Mouse (Mus musculus): Measurements from ENCODE around the gene Vsig2.

Vsig2 gene

DNA sequence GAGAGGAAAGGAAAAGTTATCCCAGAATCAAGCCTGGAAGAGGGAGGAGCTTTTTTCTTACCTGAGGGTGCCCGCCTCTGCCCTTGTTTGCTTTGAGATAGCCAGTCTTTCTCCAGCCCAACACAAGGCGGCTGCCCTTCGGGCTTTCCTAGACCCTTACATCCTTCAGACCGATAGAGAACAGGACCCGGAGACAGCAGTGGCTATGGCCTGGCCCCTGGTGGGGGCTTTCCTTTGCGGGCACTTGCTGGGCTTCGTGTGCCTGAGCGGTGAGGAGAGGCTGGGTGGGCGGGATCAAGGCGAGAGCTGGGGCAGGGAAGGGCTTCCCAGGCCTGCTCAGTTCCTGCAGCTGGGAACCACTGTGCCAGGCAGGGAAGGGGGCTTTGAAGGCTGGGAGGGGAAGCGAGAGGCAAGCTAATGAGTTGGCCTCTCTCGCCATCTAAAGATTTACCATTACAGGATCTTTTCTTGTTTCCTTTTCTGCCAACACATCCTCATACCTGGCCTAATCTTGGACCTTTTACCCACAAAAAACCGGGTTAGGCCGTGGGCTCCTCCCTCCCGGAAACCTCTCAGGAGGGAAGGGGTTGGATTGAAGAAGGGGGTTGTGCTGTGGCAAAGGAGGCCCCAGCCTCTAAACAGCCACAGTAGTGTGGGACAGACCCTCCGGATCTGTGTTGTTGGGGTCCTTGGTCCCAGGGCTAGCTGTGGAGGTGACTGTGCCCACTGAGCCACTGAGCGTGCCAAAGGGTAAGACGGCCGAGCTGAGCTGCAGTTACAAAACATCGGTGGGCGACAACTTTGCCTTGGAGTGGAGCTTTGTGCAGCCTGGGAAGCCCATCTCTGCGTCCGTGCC lies at the start of gene Vsig2:
Gene Vsig2 (plus strand): TSS at position 86 of the 856 bp plus-strand sequence.
- CTCF ChIA-PET, result no interaction called here

DNA sequence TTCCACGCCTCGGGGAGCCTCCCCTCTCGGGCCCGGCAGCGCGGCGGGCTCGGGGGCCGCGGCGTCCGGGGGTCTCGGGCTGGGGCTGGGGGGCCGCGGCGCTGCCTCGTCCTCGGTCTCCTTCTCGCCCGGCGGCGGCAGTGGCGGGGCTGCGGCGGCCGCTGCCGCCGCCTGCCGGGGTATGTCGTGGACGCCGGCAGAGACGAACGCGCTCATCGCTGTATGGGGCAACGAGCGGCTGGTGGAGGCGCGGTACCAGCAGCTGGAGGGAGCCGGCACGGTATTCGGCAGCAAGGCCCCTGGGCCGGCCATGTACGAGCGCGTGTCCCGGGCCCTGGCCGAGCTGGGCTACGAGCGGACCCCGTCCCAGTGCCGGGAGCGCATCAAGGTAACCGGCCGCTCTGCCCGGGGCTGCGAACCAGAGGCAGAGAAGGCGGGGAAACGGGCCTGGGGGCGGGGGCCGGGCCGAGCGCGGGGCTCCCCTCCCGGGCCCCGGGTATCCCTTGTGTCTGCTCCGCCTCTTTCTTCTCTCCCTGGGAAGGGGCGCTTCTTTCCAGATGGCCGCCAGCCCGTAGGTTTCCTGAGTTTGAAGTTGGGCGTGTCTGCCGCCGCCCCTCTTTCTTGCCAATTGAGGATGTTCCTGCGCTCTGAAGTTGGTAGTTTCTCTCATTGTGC lies 49.5 kb upstream of the Vsig2 start:
- CTCF ChIA-PET, result no interaction called here

DNA sequence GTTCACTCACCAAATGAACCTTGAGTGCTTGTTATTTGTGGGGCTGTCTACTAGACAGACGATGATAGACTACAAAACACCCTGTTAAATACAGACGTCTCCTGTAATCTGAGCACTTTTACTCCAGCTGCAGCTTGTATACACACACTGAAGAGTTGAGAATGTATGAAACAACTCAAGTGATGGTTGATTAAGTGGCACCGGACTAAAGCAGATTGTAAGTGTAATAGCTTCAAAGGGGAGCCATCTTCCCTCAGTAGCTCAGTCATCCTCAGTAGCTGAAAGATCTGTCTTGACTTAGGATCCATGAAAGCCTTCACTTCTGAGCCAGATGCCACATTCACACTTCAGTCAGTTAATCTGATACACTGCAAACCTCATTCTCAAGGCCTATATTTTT lies 43.3 kb upstream of the Vsig2 start:
- CTCF ChIA-PET, result no interaction called here

DNA sequence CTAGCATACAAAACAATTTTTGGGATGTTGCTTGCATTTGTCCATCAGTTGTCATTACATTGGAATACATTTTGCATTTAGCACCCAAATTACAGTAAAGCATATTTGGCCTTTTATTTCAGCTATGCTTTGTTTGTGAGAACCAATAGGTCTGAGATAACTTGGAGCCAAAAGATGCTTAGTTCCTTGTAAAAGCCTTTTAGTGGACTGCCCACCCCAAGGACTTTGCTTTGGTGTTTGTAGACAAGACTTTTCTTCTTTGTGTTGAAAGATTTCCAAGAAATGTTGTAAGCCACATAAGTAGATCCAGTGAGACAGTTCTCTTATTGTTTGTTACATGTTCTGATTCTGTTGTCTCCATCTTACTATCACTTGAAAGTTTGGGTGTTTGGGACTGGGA lies 42.7 kb upstream of the Vsig2 start:
- CTCF ChIA-PET, result no interaction called here

DNA sequence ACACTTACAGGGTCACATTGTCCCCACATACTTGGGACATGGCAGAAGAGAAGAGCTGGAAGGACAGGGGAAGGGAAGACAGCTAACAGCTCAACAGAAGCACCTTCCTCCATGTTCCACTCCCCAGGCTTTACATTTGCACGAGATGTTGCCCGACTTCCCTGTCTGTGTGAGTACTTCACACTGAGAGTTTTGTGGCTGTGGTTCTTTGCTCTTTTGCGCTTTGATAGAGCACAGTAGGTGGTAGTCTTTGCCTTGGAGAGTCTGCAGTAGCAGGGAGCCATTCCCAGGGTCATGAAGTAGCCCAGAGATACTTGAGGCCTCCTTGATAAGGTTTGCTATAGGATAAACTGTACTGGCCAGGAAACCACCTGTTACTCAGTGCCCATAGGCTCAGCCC lies 38.9 kb upstream of the Vsig2 start:
- CTCF ChIA-PET, result no interaction called here

DNA sequence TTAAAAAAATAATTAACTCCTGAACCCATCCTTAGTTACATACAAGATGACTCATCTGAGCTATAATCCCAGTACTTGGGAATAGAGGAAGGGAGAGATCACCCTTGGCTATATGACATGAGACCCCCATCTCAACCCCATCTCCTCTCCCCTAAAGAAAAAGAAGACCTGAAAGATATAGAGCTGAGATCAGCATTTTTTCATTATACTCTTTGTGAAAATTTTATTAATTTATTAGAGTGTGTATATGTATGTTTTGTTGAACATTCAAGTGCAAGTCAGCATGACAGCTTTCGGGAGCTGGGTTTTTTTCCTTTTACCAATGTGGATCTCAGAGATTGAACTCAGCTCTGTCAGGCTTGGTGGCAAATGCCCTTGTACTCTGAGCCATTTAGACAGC lies 37.9 kb upstream of the Vsig2 start:
- CTCF ChIA-PET, result no interaction called here

DNA sequence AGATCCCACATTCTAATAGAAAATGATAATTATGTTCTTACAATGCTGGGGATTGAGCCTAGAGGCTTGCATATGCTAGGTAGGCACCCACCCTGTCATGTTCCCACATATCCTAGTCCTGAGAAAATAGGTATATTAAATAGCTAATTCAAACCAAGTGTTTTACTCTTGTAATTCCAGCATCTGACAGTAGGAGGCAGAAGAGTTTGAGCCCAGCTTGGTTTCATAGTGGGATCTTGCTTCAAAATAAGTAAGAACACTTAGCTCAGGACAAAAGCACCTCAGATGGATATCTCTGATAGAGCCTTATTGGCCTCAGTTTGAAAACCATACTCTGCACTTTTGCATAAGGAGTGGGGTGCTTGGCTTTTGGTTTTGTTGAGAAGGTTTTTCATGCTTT lies 34.7 kb upstream of the Vsig2 start:
- CTCF ChIA-PET, result interaction anchor here (0.6 kb wide), 1 partner anchor 246 kb away, joined by 3 read pairs; no protein-coding TSS in a partner anchor

DNA sequence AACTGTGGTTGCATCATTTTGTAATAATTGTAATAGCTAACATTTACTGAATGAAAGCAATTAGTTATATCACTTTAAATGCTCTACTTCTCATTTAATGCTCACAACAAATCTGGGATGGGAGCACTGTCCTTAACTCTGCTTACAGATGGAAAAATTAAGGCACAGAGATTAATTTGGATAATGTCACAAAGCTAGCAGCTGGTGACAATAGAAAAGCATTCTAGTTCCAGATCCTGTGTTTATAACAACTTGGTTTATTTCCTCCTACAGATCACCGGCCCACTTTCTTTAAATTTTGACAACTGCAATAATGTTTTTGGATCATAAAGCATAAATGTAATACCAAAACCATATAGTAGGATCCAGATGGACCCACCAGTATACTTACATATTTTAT lies 33.0 kb upstream of the Vsig2 start:
- CTCF ChIA-PET, result no interaction called here

DNA sequence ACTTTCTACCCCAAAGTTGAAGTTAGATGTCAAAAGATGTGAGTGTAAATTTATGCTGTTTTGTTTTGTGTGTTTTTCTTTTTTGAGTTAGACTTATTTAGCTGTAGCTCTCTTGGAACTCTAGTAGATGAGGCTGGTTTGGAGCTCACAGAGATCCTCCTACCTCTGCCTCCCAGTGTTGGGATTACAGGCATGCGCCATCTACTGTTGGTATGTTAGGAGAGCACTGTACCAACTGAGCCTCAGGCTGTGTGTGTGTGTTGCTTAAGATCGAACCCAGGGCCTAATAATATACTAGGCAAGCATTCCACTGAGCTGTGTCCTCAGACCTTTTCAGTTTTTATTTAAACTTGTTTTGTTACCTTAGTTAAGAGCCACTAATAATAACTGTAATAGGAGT lies 27.0 kb upstream of the Vsig2 start:
- CTCF ChIA-PET, result no interaction called here

DNA sequence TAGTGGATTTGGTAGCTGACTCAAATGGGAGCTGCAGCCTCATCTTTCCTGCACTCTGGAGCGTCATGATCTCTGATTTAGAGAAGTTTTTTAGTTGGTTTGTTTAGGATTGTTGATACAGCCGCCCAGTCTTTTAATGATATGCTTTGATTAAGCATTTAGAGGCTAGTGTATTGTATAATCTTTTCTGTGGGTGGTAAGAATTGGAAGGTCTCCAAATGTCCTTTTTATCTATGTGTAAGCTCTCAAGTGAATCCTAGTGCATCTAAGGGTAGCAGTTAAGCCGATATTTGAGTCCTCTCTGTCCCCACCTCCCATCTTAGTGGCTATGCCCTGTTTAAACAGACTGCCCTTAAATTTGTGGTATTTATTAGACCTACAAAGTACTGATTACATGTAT lies 24.6 kb upstream of the Vsig2 start:
- CTCF ChIA-PET, result no interaction called here

DNA sequence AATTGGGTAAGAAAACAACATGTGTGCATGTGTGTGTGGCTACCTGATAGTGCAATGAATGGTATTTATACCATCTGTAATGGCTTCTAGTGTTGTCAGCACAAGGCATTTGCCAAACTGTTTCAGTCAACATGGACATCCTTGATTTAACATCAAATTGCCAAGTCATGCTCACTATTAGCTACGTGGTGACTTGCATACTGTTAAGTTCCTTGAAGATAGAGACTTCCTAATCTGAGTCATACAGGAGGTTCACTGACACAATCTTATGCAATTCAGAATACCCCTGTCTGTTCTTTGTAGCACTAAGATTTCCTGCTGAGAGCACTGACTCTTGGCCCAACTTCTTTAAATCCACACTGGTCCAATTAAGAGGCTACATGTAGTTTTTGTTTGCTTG lies 21.6 kb upstream of the Vsig2 start:
- CTCF ChIA-PET, result no interaction called here

DNA sequence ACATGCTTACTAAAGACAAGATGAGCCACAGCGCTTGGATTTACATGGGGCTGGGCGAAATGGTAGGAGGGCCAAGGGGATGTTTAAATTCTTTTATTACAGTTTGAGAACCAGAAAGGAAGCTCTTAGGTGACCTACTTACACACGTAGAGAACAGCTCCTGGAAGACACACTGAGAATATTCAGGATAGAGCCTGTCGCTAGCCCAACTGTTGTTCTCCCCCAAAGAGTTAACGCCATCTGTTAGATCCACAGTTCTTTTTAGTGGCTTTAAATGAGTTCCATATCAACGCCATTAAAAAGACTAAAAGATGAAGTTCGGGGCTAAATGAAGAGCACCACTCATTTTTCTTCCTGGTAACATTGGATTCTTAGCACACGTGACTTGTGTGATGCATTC lies 20.1 kb upstream of the Vsig2 start:
- CTCF ChIA-PET, result no interaction called here

DNA sequence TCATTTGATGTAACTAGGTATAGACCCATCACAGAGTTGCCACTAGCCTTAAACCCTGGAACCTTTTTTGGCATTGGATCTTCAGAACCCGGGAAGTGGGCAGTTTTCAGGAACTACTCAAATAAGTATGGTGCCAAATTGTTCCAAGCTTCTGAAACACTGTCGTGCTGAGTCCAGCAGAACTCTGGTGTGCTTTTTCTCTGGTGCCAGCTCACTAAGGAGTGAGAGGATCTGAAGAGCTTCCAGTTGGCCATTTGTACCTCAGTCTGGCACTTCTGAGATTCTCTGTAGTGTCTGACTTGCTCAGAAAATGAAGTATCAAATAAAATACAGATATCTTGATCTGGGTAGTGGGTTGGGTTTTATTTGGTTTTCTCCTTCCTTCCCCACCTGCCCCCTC lies 19.1 kb upstream of the Vsig2 start:
- CTCF ChIA-PET, result no interaction called here

DNA sequence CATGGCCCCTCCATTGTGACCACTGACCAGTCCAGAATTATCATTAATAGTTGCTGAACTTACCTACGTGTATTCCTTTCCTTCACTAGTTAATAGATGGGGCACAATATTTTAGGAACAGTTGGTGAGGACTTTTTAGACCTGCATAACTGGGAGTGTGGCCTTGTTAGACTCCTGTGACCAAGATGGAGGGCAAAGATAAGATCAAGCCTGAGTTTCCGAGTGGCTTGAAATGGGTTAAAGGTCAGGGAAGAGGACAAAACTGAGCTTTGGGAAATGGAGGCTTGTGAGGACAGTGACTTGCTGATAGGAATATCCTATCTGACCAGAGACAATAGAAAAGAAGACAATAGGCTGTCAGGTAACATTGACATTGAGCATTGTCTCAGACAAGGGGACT lies 13.6 kb upstream of the Vsig2 start:
- CTCF ChIA-PET, result interaction anchor here (0.7 kb wide), 1 partner anchor 10 kb away, joined by 4 read pairs; no protein-coding TSS in a partner anchor

DNA sequence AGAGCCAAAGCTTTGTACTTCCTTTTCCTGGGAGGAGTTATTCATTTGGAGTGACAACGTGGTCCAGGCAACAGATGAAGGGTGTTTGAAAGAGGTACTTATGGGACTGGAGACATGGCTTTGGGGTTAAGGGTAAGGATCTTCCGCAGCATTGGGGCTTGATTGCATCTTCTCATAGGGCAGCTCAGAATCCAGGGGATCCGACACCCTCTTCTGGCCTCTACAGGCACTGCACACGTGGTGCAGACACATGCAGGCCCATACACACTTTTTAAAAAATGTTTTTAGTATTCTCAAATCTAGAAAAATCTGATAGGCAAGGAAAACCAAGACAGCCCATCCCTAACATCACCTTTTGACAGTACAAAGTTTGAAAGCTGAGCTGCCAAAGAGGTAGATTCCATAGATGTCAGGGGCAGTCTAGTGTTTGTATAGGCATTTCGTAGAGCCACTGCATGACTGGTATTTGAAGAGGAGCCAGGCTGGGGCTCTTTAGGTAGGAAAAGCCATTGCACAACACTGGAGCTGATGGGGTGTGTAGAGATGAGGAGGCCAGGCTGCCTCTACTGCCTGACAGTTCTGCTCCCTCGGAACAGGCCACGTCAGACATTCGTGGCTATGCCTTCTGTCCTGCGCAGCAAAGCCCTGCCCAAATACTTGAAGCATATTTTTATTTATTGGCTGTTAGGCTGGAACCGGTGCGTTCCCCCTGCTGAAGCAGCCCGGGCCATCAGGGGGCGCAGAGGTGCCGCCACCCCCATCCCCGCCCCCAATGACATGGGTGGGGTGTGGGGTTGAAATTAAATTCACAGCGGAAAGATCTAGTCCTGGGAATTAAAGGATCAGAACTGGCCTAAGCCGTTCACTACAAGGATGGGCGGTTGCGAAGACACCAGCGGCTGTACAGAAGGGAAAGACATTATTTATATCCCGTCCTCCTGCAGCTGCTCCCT lies 12.3 kb upstream of the Vsig2 start:
- CTCF ChIA-PET, result no interaction called here

DNA sequence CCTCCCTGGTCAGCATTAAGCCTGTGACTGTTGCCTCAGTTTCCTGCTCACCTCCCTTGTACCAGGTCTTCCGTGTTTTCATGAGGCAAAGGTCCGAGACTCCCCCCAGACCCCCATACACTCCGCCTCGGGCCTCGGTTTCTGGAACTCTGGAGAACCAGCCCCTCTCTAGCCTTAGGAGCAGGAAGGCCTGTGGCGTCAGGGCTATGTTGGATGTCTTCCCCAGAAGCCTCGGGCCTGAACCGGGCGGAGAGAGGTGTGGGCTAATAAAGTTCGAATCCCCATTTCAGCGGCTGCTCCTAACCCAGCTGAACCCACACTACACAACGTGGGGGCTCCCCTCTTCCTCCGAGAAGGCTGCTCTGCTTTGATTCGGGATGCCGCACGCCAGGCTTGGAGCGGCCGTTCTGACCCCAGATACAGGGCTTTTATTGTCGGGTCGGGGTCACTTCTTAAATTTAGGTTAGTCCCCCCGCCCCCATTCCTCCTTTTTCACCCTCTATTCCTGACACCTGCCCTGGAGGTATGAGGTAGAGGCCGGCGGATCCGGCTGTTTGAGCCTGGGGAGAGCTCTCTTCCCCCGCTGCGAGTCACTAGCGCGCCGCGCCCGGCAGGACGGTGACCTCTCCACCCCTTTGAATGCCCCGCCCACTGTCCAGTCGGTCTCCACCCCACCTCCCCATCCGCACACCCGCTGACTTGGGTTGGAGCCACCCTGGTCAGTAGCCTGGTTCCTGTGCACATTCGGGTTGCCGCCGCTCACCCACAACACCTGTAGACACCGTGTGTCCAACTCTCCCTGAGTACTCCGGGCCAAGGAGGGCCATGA lies 11.4 kb upstream of the Vsig2 start, which contains the start of gene Esam:
Gene Esam (plus strand): TSS at position 683 of the 829 bp plus-strand sequence.
- CTCF ChIA-PET, result no interaction called here

DNA sequence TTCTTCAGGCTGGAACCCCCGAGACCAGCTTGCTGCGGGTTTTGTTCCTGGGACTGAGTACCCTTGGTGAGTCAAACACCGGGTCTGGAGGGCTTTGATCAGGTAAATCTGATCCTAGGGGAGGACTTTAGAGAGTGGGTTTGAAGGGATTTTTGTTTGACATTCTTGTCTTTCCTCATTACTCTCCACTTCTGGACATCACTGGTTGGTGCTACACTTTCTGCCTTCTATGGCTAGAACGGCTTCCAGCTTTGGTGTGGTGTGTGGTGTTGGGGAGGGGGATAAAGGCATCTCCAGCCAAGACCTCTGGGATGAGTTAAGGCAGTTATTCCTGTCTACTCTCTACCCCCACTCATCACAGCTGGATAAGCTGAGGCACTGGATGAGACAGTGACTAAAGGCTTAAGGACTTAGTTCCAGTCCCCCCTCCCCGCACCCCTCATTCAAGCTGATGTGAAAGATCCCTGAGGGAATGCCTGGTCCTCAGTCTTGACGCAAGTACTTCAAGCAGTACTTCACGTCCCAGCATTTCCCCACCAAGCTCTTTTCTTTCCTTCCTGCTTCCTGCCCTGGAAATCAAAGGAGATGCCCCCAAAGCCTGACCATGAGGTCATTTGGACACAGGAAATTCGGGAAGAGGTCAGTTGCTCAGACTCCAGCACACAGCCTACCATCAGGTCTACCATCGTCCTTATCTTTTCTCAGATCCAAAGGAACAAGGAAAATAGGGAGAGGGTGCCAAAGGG lies 10.7 kb upstream of the Vsig2 start:
- CTCF ChIA-PET, result interaction anchor here (0.6 kb wide), 1 partner anchor 77 kb away, joined by 3 read pairs; no protein-coding TSS in a partner anchor

DNA sequence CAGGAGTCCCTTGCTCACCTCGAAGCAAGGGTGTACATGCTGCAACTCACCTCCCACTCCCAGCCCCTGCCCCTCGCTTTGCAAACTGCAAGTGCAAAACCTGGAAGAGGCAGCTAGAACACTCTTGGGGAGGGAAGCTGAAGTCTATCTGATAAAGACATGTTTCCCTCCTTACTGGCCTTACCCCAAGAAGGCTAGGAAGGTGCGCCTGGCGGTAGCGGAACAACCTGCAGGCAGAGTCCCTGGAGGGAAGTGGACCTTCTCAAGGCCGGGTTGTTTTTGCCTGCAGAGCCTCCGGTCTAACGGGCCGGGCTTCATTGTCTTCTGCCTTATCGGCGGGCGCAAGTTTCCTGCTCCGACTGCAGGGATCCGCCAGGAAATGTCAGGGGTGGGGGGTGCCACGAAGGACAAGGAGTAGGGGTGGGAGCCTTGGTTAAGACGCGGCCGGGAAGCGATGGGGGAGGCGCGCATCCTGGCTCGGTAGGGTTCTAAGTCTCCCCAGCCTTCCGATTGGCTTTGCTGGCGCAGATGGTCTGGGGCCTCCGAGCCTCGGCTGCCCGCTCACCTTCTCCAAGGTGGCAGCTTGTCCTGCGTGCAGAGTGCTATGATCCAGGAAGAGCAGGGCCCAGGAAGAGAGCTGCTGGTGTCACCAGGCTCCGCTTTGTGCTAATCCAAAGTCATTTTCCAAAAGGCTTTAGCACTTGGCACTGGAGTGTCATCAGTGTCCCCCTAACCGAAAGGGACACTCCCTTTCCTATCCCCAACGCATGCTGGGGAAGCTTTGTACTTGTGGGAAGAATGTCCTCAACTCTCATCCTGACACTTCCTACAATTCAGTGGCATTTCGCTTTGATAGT lies 8.8 kb upstream of the Vsig2 start:
- CTCF ChIA-PET, result interaction anchor here (0.5 kb wide), 1 partner anchor 381 kb away, joined by 5 read pairs; no protein-coding TSS in a partner anchor

DNA sequence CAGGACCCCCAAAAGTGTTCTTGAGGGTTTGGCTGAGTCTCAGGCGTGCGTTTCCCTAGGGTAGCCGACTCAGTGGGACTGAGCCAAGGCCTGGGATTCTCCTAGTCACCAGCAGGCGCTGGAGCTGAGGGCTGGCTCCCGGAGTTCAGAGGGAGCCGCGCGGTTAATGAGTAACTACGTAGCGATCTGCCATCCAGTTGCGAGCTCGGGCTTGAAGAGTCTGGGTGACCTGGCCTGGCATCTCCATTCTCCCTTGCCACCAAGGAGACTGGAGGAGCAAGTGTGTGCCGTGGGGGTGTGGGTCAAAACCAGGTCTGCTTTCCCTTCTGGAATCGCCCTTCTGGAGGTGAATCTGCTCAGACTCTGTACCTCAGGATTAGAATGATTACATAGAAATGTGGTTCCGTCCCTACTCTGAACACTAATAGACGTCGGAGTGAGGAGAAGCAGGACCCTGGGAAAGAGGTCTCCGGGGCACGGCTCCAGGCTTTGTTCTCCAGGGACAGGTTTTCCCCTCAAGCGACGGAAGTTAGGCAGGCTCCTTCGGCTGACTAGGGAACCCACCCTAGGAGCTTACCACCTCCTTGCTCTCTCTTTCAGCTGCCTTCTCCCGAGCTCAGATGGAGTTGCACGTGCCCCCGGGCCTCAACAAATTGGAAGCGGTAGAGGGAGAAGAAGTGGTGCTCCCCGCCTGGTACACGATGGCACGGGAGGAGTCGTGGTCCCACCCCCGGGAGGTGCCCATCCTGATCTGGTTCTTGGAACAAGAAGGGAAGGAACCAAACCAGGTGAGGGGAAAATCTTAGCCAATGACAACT lies 8.0 kb upstream of the Vsig2 start:
- CTCF ChIA-PET, result no interaction called here

Data from spleen, embryonic (tissue).